Mouse (Mus musculus) large intestine, adult 2 months (tissue): ENCODE data around the gene Arhgap44. TPM values are rescaled to one million over a fixed set of nuclear protein-coding genes. Genes with fewer than 3 reads are reported as not detected.
A peak's percentile ranks its signal among the peaks of the same experiment; 100 is the strongest.

Source experiments
- DNase-seq: peaks from one replicate; pipeline ENCODE4 v3.0.0-alpha.2; 2012; ENCODE audit warnings: low read depth, low spot score
- WGBS: fragments of 180-500 bp; shearing (Covaris S2); methylation state at CpG from one replicate; pipeline ENCODE4 v1.1.7; 2018; 5-methylcytosine and 5-hydroxymethylcytosine counted together
- polyA plus RNA-seq: library from polyadenylated mRNA; depleted of rRNA; stranded (reverse); fragments of >200 nt; gene quantifications from 2 replicates; pipeline ENCODE4 v1.2.3, GENCODE M21; 2012

The Arhgap44 gene
- polyA plus RNA-seq, 1 experiment = 1.6 TPM

DNA sequence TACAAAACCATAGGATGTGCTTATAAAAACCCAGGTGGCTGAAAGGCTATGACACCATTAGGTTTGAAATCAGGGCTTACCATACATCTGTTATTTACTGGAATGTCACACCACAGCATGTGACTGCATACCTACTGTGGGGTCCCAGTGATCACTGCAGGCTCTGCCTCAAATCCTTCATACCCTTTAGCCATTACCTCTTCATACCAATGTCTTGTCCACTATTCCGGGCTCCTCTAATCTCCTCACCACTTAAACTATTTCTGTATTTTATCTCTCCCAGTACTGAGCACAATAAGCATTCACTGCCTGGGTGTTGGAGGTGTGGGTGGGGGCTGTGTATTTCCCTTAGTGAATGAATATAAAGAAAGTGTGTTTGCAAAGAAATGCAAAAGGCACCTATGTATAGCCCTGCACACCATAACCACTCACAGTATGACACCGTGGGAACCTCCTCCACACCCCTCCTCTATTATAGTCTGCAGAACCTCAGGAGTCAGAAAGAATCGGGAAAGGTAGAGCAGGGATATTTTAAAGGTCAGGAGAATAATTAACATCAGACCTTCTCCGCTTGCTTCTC lies 19.8 kb downstream of the Arhgap44 start:
- 57% methylated on average over 4 of the region's 4 CpGs for WGBS
- no peak for DNase-seq

- no peak for DNase-seq
- WGBS = 81% methylated on average over 3 of the region's 3 CpGs
Observed at GRCm38 (mm10) chr11:65139030-65139429, 23.7 kb downstream of the Arhgap44 start.

- 50% methylated on average over 2 of the region's 2 CpGs for WGBS
- no peak for DNase-seq
Observed at GRCm38 (mm10) chr11:65137145-65137652, 25.6 kb downstream of the Arhgap44 start.

DNA sequence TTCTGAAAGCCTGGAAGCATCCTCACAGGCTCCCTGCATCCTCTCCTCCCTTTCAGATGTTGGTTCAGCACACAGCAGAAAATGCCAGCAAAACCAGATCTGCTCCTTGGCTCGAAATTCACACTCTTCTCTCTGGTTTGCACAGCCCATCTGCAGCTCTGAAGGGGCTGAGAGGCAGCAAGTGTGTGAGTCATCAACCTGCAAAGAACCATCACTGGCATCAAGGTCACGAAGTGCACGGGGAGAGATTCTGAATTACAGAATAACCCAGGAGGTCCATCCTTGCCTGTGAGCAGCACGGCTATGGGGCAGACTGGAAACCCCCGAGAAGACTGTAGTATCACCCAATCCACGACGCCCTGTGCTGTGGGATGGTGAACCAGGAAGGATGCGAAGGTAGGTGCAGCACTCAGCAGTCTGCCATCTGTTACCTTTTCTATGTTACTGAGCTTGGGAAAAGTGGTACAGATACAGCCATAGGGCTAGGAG lies 27.5 kb downstream of the Arhgap44 start:
- WGBS = 70% methylated on average over 8 of the region's 8 CpGs
- DNase-seq = no peak

DNA sequence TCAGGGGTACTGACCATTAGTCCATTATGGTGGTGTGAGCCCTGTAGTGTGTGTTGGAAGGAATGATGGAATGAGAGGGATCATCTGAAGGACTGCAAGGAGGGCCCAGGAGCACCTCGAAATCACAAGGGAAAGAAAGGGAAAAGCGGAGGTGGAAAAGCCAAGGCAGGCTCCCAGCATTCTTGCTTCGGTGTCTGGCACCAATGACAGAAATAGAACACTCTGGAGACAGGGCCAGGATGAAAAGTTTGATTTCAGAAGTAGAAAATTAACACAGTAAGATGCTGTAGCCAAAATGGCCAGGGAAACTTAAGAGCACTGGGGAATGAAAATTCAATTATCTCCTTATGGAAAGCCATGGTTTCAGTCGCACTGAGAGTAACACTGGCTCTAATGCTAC lies 29.1 kb downstream of the Arhgap44 start:
- no peak for DNase-seq
- 82% methylated on average over 4 of the region's 4 CpGs for WGBS

- DNase-seq = no peak
- WGBS = 84% methylated on average over 4 of the region's 4 CpGs
Observed at GRCm38 (mm10) chr11:65129110-65129509, 33.7 kb downstream of the Arhgap44 start.

- 33% methylated on average over 4 of the region's 4 CpGs for WGBS
- peak; percentile 7 for DNase-seq
Observed at GRCm38 (mm10) chr11:65128666-65129065, 34.1 kb downstream of the Arhgap44 start.

- DNase-seq = no peak
- WGBS = 76% methylated on average over 9 of the region's 9 CpGs
Observed at GRCm38 (mm10) chr11:65126566-65126965, 36.2 kb downstream of the Arhgap44 start.

GRCm38 (mm10) chr11:65124913-65125418 lies 37.8 kb downstream of the Arhgap44 start:
- WGBS = 59% methylated on average over 8 of the region's 8 CpGs
- DNase-seq = no peak

DNA sequence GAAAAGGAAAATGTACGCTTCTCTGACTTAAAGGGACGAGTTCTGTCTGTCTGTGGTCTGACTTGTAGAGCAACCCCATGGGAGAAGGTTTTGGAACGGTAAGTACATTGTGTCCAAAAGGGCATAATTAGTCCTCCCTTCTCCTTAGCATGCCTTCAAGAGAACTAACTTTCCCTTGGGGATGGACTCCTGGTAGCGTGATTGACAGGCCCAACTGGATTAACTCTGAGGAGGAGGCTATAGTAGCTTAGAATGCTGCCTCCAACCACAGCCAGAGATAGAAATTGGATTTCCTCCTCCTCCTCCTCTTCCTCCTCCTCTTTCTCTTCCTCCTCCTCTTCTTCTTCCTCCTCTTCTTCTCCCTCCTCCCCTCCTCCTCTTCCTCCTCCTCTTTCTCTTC lies 42.5 kb downstream of the Arhgap44 start:
- 87% methylated on average over 4 of the region's 4 CpGs for WGBS
- DNase-seq = no peak

DNA sequence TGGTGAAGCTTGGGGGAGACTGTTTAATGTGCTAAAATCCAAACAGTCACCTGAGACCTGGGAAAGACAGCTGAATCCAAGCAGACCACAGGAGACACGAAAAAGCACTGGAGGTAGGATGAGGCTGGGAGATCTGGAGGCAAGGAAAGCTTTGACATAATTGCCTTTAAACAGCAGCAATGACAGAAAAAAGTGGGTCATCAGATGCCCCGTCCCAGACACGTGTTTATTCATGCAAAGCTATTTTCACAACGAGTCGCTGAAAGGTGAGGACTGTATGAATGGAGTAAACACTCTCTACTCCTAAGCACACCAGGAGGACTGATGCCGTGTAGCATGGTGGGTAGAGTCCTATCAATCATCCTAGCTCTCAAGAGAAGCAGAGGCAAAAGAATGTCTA lies 47.0 kb downstream of the Arhgap44 start:
- 78% methylated on average over 6 of the region's 6 CpGs for WGBS
- no peak for DNase-seq

- WGBS = 23% methylated on average over 4 of the region's 4 CpGs
- DNase-seq = no peak
Observed at GRCm38 (mm10) chr11:65112086-65112485, 50.7 kb downstream of the Arhgap44 start.

DNA sequence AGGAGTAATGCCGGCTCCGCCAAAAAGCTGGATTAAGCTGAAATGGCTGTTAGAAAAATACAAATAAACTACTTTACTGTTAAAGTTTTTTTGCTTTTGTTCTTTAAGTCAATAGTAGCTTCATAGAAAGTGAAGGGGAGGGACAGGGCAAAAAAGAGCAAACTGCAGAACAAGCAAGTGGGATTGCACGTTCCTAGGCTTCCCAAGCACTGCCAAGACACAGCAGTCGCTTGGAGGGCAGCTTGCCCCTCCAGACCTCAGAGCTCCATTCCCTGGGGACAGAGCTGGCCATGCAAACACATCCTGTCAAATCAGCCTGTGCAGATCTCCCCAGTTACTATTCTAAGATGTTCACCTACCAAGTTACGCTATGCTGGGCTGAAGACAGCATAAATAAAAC lies 51.1 kb downstream of the Arhgap44 start:
- 53% methylated on average over 5 of the region's 5 CpGs for WGBS
- DNase-seq = no peak

DNA sequence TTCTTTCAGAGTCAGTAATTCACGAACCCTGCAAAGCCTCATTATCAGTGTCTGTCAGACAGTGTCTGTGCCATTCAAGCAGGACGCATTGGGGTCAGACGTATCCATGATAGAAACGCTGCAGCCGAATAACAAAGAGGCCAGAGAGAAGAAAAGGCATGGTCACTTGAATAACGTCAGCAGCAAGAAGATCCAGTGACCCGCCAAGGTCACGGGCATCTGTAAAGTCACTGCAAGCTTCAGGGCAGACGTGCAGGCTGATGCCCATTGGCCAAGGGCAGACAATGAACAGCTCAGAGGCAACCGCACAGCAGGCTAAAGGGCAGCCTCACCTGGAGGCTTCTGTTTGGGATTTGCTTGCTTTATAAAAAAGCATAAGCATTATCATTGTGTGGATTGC lies 52.7 kb downstream of the Arhgap44 start:
- WGBS = 83% methylated on average over 10 of the region's 10 CpGs
- no peak for DNase-seq

GRCm38 (mm10) chr11:65107734-65108171 lies 55.0 kb downstream of the Arhgap44 start:
- DNase-seq = no peak
- WGBS = 76% methylated on average over 5 of the region's 5 CpGs

DNA sequence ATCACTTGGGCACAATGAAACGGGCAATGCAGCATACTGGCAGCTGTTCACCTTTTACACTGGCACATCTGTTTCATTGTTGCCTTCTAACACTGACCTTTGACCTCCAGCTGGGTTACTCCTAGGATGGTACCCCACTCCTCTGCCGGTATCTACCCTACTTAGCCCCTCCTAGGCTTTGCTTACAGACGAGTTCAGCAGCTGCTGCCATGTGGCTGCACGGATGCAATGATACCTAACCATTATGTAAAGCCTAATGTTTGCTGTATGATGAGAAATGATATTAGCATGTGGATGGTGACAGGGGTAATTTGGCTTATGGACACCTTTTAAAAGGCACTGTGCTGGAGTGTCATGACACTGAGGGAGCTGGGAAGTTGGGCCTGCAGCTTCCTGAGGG lies 55.6 kb downstream of the Arhgap44 start:
- WGBS = 60% methylated on average over 4 of the region's 4 CpGs
- DNase-seq = no peak

DNA sequence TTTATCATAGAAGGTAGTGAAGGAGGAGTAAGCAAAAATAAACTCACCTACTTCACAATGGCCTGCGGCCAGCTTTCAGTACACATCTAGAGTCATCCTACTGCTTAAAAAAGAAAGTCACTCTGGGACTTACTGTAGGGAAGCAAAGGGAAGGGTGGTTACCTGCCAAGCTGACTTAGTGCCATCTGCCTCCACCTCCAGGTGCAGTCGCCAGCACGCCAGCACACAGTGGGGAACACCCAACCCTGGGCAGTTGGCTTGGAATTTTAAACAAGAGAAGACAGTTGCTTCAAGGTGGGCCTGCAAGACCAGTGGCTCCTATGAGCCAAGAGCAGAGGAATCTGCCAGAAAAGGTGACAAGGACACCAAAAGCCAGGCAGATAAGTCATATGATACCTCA lies 58.7 kb downstream of the Arhgap44 start:
- WGBS = 85% methylated on average over 3 of the region's 3 CpGs
- DNase-seq = no peak

DNA sequence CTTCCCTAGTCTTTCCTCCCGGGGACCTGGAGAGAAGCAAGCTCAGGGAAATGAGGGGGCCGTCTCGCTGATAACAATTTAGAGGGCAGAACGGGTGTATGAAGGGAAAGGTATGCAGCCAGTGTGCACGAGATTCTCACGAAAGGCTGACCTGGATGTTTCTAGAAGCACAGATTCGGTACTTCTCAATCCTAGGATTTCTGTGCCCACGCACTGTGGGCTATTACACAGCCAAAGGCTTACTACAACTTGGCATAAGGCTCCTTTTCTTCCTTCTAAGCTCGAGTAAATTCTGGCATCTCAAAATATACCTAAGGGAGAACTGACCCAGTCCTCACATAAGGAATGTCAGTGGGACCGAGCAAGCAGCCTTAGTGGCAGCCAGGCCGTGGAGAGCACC lies 61.6 kb downstream of the Arhgap44 start:
- WGBS = 75% methylated on average over 11 of the region's 11 CpGs
- no peak for DNase-seq

DNA sequence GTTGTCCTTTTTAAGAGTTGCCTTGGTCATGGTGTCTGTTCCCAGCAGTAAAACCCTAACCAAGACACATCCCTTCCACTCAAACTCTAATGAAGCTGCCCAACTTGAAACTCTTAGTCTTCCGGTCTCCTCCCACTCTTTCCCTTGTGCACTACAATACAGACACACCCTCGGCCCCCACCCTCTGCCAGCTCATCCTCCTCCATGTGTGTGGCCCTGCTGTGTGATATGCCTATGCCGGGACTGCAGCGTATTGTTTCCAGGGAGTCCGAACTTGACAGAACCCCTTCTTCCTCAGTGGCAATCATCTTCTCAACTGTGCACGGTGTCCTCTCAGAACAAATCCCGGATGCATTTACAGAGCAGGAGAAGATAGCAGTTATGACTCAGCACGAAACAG lies 62.7 kb downstream of the Arhgap44 start:
- whole genome bisulfite sequencing = 82% methylated on average over 8 of the region's 8 CpGs
- no peak for DNase-seq

GRCm38 (mm10) chr11:65097526-65098070 lies 65.2 kb downstream of the Arhgap44 start:
- no peak for DNase-seq
- 74% methylated on average over 4 of the region's 4 CpGs for WGBS

- DNase-seq = no peak
- 90% methylated on average over 5 of the region's 5 CpGs for WGBS
Observed at GRCm38 (mm10) chr11:65096866-65097265, 65.9 kb downstream of the Arhgap44 start.
